Mouse (Mus musculus) liver, embryonic 14.5 days (tissue): Measurements from ENCODE around the gene Idua. TPM values are rescaled to one million over a fixed set of nuclear protein-coding genes. Genes with fewer than 3 reads are reported as not detected.

ENCODE experiments used
- ATAC-seq: fragments of 200-750 bp; cut with Nextera tagmentation; 2 replicates; pipeline ENCODE4 v1.8.0; 2017; ENCODE audit warnings: moderate number of reproducible peaks, mild to moderate bottlenecking, moderate library complexity; ENCODE audit not compliant: insufficient read depth
- DNase-seq, 3 experiments: peaks; one replicate each; pipeline ENCODE4 v3.0.0-alpha.2; 2012 to 2013; ENCODE audit warnings: low read depth in 3 of 3, low spot score in 3 of 3
- H3K27ac ChIP-seq: fragments of 300-500 bp; sonication (generic); 2 replicates; pipeline ENCODE4 v1.5.1; 2014; ENCODE audit warnings: moderate library complexity, mild to moderate bottlenecking, control low read depth, inconsistent platforms
- H3K27me3 ChIP-seq: fragments of 300-500 bp; sonication (generic); 2 replicates; pipeline ENCODE4 v1.6.1; 2014; ENCODE audit warnings: mild to moderate bottlenecking, low read length, moderate library complexity; ENCODE audit not compliant: control insufficient read depth, insufficient read depth
- H3K36me3 ChIP-seq: fragments of 300-500 bp; sonication (generic); replicated peaks from 2 replicates; pipeline ENCODE4 v1.6.1; 2014; ENCODE audit warnings: low read depth; ENCODE audit not compliant: control insufficient read depth, insufficient read depth
- H3K4me1 ChIP-seq, 2 experiments: fragments of 200-500 bp in 1 of 2; fragments of 300-500 bp in 1 of 2; sonication (generic) in 1 of 2; replicated peaks; 2 replicates each; pipeline ENCODE4 v1.6.1; 2012 to 2014; ENCODE audit warnings: antibody characterized with exemption in 1 of 2, inconsistent platforms in 1 of 2, low read length in 1 of 2; ENCODE audit not compliant: control insufficient read depth in 2 of 2, insufficient read depth in 2 of 2
- H3K4me2 ChIP-seq: fragments of 300-500 bp; sonication (generic); 2 replicates; pipeline ENCODE4 v1.6.1; 2014; ENCODE audit warnings: low read depth, mild to moderate bottlenecking, control low read depth, moderate library complexity
- H3K4me3 ChIP-seq, 2 experiments: fragments of 200-500 bp in 1 of 2; fragments of 300-500 bp in 1 of 2; sonication (generic) in 1 of 2; 2 replicates each; pipeline ENCODE4 v1.5.1; 2012 to 2014; ENCODE audit warnings: low read depth in 2 of 2, low read length in 2 of 2, mild to moderate bottlenecking in 2 of 2, control low read depth in 1 of 2, inconsistent platforms in 1 of 2, moderate library complexity in 1 of 2; ENCODE audit not compliant: insufficient read depth in 1 of 2
- H3K9ac ChIP-seq: fragments of 300-500 bp; sonication (generic); replicated peaks from 2 replicates; pipeline ENCODE4 v1.6.1; 2014; ENCODE audit warnings: mild to moderate bottlenecking, control low read depth, moderate library complexity
- H3K9me3 ChIP-seq: fragments of 300-500 bp; sonication (generic); 2 replicates; pipeline ENCODE4 v1.6.1; 2016; ENCODE audit warnings: low read length, mixed read lengths; ENCODE audit not compliant: control insufficient read depth
- CTCF ChIP-seq: IDR thresholded peaks from 2 replicates; pipeline ENCODE4 v1.5.1; 2016; ENCODE audit warnings: antibody characterized with exemption, low read depth, control low read depth
- EP300 ChIP-seq: IDR thresholded peaks from 2 replicates; pipeline ENCODE4 v1.6.1; 2016; ENCODE audit warnings: antibody characterized with exemption, low read depth
- WGBS: fragments of 180-500 bp; shearing (Covaris S2); extraction: QIAGEN DNeasy Blood & Tissue Kit; methylation state at CpG from one replicate; pipeline ENCODE4 v1.1.7; 2014; ENCODE audit not compliant: insufficient replicate concordance; 5-methylcytosine and 5-hydroxymethylcytosine counted together
- polyA plus RNA-seq, 2 experiments: library from polyadenylated mRNA; depleted of rRNA in 1 of 2; stranded (reverse) in 1 of 2; unstranded in 1 of 2; fragments of >200 nt; fragmentation: Nextera tagmentation in 1 of 2; extraction: Ambion mirVana in 1 of 2; gene quantifications; 2 replicates each; pipeline versions ENCODE4 v1.2.1 to v1.2.3; 2012 to 2014

The Idua gene
- polyA plus RNA-seq, 2 experiments: 2.9 to 3.1 TPM

GRCm38 (mm10) chr5:108727425-108727824, 67.3 kb downstream of the Idua start:
- TF ChIP-seq CTCF (peak; percentile 6; the same call in 1 of the 2 replicates), EP300 (no peak)
- no peak for DNase-seq
- Histone ChIP-seq H3K9me3 (no peaks in the 10 kb centered on the region), H3K4me3 (no peak overlapping the region), H3K4me2 (no peak overlapping the region), H3K36me3 (no peaks in the 10 kb centered on the region), H3K27ac (no peak overlapping the region), H3K27me3 (no peaks in the 10 kb centered on the region), H3K4me1 (no peaks in the 10 kb centered on the region), H3K9ac (no peak overlapping the region)
- ATAC-seq: no peak
- 75% methylated on average over 1 of the region's 1 CpGs for WGBS

Other genes starting within 250 kb of the Idua start
- 76.5 and 99.9 TPM in 2 replicates for gene Atp5k, start 225.9 kb upstream of the Idua start, polyA plus RNA-seq (2012; rRNA removed)
- 274 and 285 TPM in 2 replicates for gene Atp5k, start 225.9 kb upstream of the Idua start, polyA plus RNA-seq (2014; fragmentation: Nextera tagmentation; extraction: Ambion mirVana)
- gene Mfsd7a, start 211.4 kb upstream of the Idua start, polyA plus RNA-seq (2012; rRNA removed): 0.32 and 0.36 TPM in 2 replicates
- gene Mfsd7a, start 211.4 kb upstream of the Idua start, polyA plus RNA-seq (2014; fragmentation: Nextera tagmentation; extraction: Ambion mirVana): 0.08 and 0.09 TPM in 2 replicates
- 3.8 and 4.9 TPM in 2 replicates for gene Pcgf3, start 199.1 kb upstream of the Idua start, polyA plus RNA-seq (2012; rRNA removed)
- gene Pcgf3, start 199.1 kb upstream of the Idua start, polyA plus RNA-seq (2014; fragmentation: Nextera tagmentation; extraction: Ambion mirVana): 4.5 and 5.4 TPM in 2 replicates
- gene Cplx1, start 110.3 kb upstream of the Idua start, polyA plus RNA-seq (2012; rRNA removed): 0.23 TPM in 1 of 2 replicates, not detected in the other
- gene Cplx1, start 110.3 kb upstream of the Idua start, polyA plus RNA-seq (2014; fragmentation: Nextera tagmentation; extraction: Ambion mirVana): not detected in 2 replicates
- gene Gak, start 30.6 kb upstream of the Idua start, polyA plus RNA-seq (2012; rRNA removed): 19.4 and 22.6 TPM in 2 replicates
- 20.7 and 22.7 TPM in 2 replicates for gene Gak, start 30.6 kb upstream of the Idua start, polyA plus RNA-seq (2014; fragmentation: Nextera tagmentation; extraction: Ambion mirVana)
- 8.2 and 11.1 TPM in 2 replicates for gene Tmem175, start 30.6 kb upstream of the Idua start, polyA plus RNA-seq (2012; rRNA removed)
- gene Tmem175, start 30.6 kb upstream of the Idua start, polyA plus RNA-seq (2014; fragmentation: Nextera tagmentation; extraction: Ambion mirVana): 12.8 and 15.0 TPM in 2 replicates
- gene Dgkq, start 9.3 kb downstream of the Idua start, polyA plus RNA-seq (2012; rRNA removed): 4.7 TPM in 2 replicates
- 1.9 and 2.3 TPM in 2 replicates for gene Dgkq, start 9.3 kb downstream of the Idua start, polyA plus RNA-seq (2014; fragmentation: Nextera tagmentation; extraction: Ambion mirVana)
- gene Slc26a1, start 15.2 kb downstream of the Idua start, polyA plus RNA-seq (2012; rRNA removed): 15.3 and 17.9 TPM in 2 replicates
- gene Slc26a1, start 15.2 kb downstream of the Idua start, polyA plus RNA-seq (2014; fragmentation: Nextera tagmentation; extraction: Ambion mirVana): 12.6 and 15.5 TPM in 2 replicates
- gene Fgfrl1, start 32.1 kb downstream of the Idua start, polyA plus RNA-seq (2012; rRNA removed): 11.0 and 12.7 TPM in 2 replicates
- gene Fgfrl1, start 32.1 kb downstream of the Idua start, polyA plus RNA-seq (2014; fragmentation: Nextera tagmentation; extraction: Ambion mirVana): 5.9 and 7.4 TPM in 2 replicates
- 3.2 and 4.6 TPM in 2 replicates for gene Rnf212, start 114.7 kb downstream of the Idua start, polyA plus RNA-seq (2012; rRNA removed)
- gene Rnf212, start 114.7 kb downstream of the Idua start, polyA plus RNA-seq (2014; fragmentation: Nextera tagmentation; extraction: Ambion mirVana): 3.3 and 4.9 TPM in 2 replicates
- gene Tmed11, start 135.0 kb downstream of the Idua start, polyA plus RNA-seq (2012; rRNA removed): not detected in 2 replicates
- not detected in 2 replicates for gene Tmed11, start 135.0 kb downstream of the Idua start, polyA plus RNA-seq (2014; fragmentation: Nextera tagmentation; extraction: Ambion mirVana)
- not detected in 2 replicates for gene Vmn2r8, start 148.5 kb downstream of the Idua start, polyA plus RNA-seq (2012; rRNA removed)
- not detected in 2 replicates for gene Vmn2r8, start 148.5 kb downstream of the Idua start, polyA plus RNA-seq (2014; fragmentation: Nextera tagmentation; extraction: Ambion mirVana)
- not detected in 2 replicates for gene Vmn2r9, start 192.3 kb downstream of the Idua start, polyA plus RNA-seq (2012; rRNA removed)
- not detected in 2 replicates for gene Vmn2r9, start 192.3 kb downstream of the Idua start, polyA plus RNA-seq (2014; fragmentation: Nextera tagmentation; extraction: Ambion mirVana)